Mouse (Mus musculus) liver, adult 2 months (tissue): ENCODE results near the gene Asprv1.

Experiments used
- CTCF ChIP-seq: fragments of 200-500 bp; IDR thresholded peaks from 2 replicates; pipeline ENCODE4 v1.5.1; 2011; ENCODE audit warnings: low read depth, low read length, control low read depth
- POLR2A ChIP-seq: fragments of 200-500 bp; IDR thresholded peaks from 2 replicates; pipeline ENCODE4 v1.6.1; 2011; ENCODE audit warnings: low read length, control low read depth; ENCODE audit not compliant: insufficient read depth; ENCODE audit errors: extremely low read depth

- TF ChIP-seq CTCF (no peak), POLR2A (no peak)
Measured at GRCm38 (mm10) chr6:86678341-86678740, 50.4 kb downstream of the Asprv1 start.
